Mouse (Mus musculus): ENCODE results near the gene Zfp974. TPM values are rescaled to one million over a fixed set of nuclear protein-coding genes. Genes with fewer than 3 reads are reported as not detected.
"Not testable (repeated sequence)": the region's sequence is repeated elsewhere in the genome, so short reads cannot be mapped to it uniquely, and the experiment has no call there.

Gene Zfp974
- total RNA-seq (2021), result 10 to 100 TPM; 11.4 to 12.2 TPM
- long read RNA-seq, experiment 1, partial matches to known transcripts, result 0 of 3 reads
- long read RNA-seq, experiment 1, other reads (novel, unspliced or antisense), result 3 of 3 reads
- long read RNA-seq, experiment 2, partial matches to known transcripts, result 0 of 6 reads
- long read RNA-seq, experiment 2, other reads (novel, unspliced or antisense), result 6 of 6 reads

DNA sequence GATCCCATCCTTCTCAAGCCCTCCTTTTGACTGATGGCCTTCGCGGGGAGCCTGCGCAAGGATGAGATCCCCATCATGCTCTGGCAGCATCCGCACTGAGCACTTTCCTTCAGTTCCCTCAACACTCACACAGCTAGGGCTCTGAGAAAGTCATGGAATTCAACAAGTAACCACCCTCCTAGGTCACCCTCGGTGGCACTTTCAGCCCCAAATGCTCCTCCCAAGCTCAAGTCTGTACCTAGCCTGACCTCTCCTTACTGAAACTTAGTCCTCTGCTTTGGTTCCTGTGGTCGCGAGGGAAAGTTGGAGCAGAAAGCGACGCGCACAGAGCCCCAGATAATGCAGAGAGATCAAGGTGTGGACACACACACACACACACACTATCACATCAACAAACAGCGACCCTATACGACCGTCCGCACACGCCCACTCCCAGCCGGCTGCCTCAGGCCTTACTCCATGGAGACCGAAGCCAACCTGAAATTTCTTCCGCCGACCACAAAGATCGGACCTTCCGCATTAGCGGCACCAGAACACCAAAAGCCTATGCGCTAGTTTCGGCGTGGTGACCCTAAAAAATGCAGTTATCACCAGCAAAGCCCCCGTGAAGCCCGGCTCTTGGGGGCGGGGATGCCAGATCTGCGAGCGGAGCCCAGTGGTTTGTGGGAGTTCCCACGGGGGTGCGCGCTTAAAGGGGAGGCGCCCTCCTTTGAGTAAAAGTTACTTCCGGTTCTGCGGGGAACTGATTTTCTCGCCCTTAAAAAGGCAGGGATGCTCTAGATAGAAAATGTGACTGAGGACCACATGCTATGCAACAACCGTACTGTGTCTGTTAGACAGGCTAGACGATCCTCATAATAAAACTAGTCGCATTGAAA, at the start of gene Zfp974:
Gene Zfp974 (minus strand): TSS at position 643 of the 878 bp plus-strand sequence.
- peak; percentile 47 to 52 for DNase-seq (ENCODE audit: low spot score in 2 of 2)

GRCm38 (mm10) chr7:27949451-27949850, 20.2 kb upstream of the Zfp974 start:
- not testable (repeated sequence) for DNase-seq (ENCODE audit: low spot score in 2 of 2)

GRCm38 (mm10) chr7:27941869-27942268, 12.6 kb upstream of the Zfp974 start:
- DNase-seq (ENCODE audit: low spot score in 2 of 2), result peak in 1 of 2 experiments; percentile 24

- not testable (repeated sequence) for DNase-seq (ENCODE audit: low spot score in 2 of 2)
Measured at GRCm38 (mm10) chr7:27933800-27934158, 4.5 kb upstream of the Zfp974 start.

GRCm38 (mm10) chr7:27933050-27933799, 4.0 kb upstream of the Zfp974 start:
- DNase-seq (ENCODE audit: low spot score in 2 of 2), result no peak

DNA sequence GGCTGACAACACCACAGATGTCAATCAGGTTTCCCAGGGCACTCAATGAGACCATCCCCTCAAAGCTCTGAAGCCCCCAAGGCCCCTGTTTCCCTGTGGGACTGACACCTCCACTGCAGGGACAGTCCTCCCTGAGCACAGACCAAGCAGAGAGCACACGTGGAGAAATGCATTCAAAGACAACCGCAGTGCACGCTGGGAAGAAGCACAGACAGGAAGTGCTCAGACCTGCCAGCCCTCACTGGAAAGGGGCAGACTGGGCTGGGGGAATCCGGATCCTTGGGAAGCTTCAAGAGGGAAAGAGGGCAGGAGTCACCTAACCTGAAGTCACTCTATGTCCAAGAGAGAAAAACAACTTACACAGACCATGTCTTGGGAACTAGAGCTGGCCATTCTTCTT, 2.2 kb downstream of the Zfp974 start:
- not testable (repeated sequence) for DNase-seq (ENCODE audit: low spot score in 2 of 2)

- DNase-seq (ENCODE audit: low spot score in 2 of 2), result not testable (repeated sequence)
Measured at GRCm38 (mm10) chr7:27910952-27911351, 18.3 kb downstream of the Zfp974 start.

DNA sequence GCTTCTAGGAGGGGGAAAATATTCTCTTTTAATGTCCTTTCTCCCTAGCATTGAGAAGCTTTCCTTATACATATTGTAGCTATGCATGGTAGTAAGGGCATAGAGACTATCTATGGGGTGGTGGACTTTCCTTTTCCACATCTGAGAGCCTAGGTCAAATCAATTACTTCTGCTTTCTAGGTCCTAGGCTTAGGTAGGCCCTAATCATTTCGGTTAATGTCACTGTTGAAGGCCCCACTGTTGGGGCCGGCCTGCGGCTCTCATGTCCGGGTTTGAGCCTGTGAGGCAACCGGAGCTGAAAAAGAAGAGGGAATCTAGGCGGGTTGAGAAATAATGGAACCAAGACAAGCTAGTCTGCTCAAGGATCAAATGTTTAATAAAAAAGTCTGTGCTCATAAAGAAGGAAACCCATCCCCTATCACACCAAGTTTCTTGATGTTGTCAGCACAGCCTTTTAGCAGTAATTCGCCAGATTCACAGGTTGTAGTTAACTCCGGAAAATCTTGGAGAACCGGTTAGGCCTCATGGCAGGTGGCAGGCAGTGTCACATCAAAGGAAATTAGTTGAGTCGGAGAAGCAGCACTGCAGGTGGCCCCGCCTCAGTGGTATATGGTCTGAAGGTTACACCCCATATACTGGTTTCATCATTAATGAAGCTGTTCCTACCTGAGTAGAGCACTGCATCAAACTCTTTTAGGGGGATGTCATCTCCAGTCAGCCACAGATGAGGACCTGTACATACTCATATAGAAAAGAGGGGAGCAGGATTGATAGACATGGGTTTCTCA, 24.0 kb downstream of the Zfp974 start:
- no peak for DNase-seq (ENCODE audit: low spot score in 2 of 2)

DNA sequence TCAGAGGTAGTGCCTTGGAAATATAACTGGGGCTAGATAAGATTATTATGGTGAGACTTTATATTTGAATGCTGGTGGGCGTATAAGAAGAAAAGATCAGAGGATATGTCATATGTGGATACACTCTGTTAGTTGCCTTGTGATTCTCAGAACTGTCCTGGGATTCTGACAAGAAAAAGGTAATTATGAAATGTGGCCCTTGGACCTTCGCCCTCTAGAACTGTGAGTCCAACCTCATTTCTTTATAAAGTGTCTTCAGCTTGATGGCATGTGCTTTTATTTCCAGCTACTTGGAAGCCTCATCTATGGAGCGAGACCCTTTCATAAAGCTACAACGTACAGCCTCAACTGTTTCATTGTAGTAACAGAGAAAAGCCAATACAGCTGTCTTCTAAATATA, 28.7 kb downstream of the Zfp974 start:
- no peak for DNase-seq (ENCODE audit: low spot score in 2 of 2)

DNA sequence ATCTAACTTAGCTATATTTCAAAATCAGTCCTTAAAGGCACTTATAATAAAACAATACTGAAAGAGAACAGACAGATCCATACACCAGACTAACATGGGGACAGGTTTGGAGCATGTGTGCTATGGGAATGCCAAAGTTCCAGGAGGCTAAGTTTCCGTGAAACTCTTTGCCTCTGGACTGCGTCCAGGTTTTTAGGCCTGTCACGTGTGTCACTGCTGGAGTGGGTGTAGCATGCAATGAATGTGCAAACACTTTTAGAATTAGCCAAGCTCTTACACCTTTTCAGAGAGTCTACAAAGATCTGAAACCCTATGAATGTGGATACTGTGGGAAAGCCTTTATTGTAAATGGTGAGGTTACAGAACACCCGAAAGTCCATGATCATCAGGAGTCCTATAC, 47.5 kb downstream of the Zfp974 start:
- no peak for DNase-seq (ENCODE audit: low spot score in 2 of 2)

- DNase-seq (ENCODE audit: low spot score in 2 of 2), result not testable (repeated sequence)
Measured at GRCm38 (mm10) chr7:27862578-27862977, 66.7 kb downstream of the Zfp974 start.

GRCm38 (mm10) chr7:27860396-27861235, 68.6 kb downstream of the Zfp974 start:
- DNase-seq (ENCODE audit: low spot score in 2 of 2), result peak; percentile 54 to 68

GRCm38 (mm10) chr7:27859301-27860251, 69.7 kb downstream of the Zfp974 start:
- no peak for DNase-seq (ENCODE audit: low spot score in 2 of 2)

Other genes with a start within 250 kb of the Zfp974 start
- gene Zfp607b, start 240.1 kb downstream of the Zfp974 start, total RNA-seq (2021), result 1 to 10 TPM; 1.2 to 2.0 TPM
- gene Zfp60, start 198.1 kb downstream of the Zfp974 start, total RNA-seq (2021), result 10 to 100 TPM; 13.3 to 16.2 TPM
- 1 to 10 TPM; 7.9 to 9.0 TPM for gene Zfp626, start 122.3 kb downstream of the Zfp974 start, total RNA-seq (2021)
- gene Zfp59, start 90.9 kb downstream of the Zfp974 start, total RNA-seq (2021), result 1 to 10 TPM; 3.1 to 3.3 TPM
- 1 to 10 TPM; 3.9 to 5.2 TPM for gene Zfp607a, start 71.9 kb downstream of the Zfp974 start, total RNA-seq (2021)
- 10 to 100 TPM; 10.7 to 11.2 TPM for gene Zfp780b, start 49.7 kb upstream of the Zfp974 start, total RNA-seq (2021)
- gene Zfp850, start 84.7 kb upstream of the Zfp974 start, total RNA-seq (2021), result 1 to 10 TPM; 2.0 to 2.1 TPM
- 100 to 1,000 TPM; 161 to 166 TPM for gene Psmc4, start 120.6 kb upstream of the Zfp974 start, total RNA-seq (2021)
- gene Fcgbp, start 141.8 kb upstream of the Zfp974 start, total RNA-seq (2021), result not detected
- gene 9530053A07Rik, start 200.0 kb upstream of the Zfp974 start, total RNA-seq (2021), result not detected
- 100 to 1,000 TPM in 1 of 2 experiments, 10 to 100 TPM in 1; 98.0 to 114 TPM for gene Fbl, start 240.2 kb upstream of the Zfp974 start, total RNA-seq (2021)